ENCODE assay signal across 10 mouse cellular contexts in genomic region chr17:65370034-65370780, GRCm38 (mm10).
DNase-seq lines count a peak whose midpoint lies in the region; TF ChIP-seq lines count a peak whose summit lies in the region.
"Had no signal": no experiment of that assay in that cellular context is flagged by ENCODE, and none has a peak within 500 bp of the region (broad histone marks: within the 10 kb centered on the region; RNA-seq: fewer than 3 reads in every experiment).

No protein-coding gene starts in this region.

- peak; percentile 36 for DNase-seq in gastrocnemius, postnatal 10 days
- DNase-seq in gastrocnemius, postnatal 36 days = no peak
- peak; percentile 8 for DNase-seq in 416B (ENCODE audit: low read depth)
- peak; percentile 84 for DNase-seq in embryo, embryonic 10.5 days (ENCODE audit: low spot score)
- peak; percentile 74 for DNase-seq in kidney, postnatal 4 days
- no peak for DNase-seq in urinary bladder, adult 2 months (ENCODE audit: low spot score)
- DNase-seq in cerebellum, adult 11 months = no peak

- H3K27me3 ChIP-seq in myocyte (ENCODE audit: control insufficient read depth, insufficient read depth, insufficient read length) = no peaks in the 10 kb centered on the region
- H3K27me3 ChIP-seq: heart, embryonic 13.5 days; Patski had no signal

- H3K4me3 ChIP-seq in myocyte = no peak overlapping the region
- H3K4me3 ChIP-seq: heart, embryonic 13.5 days had no signal

- H3ac ChIP-seq in myocyte (ENCODE audit: control insufficient read depth, insufficient read length) = no peak overlapping the region

- intact Hi-C loops in gastrocnemius, postnatal 36 days (cut with DNase I) = no loop called here

- no peaks in the 10 kb centered on the region for H3K79me2 ChIP-seq in myocyte (ENCODE audit: control insufficient read depth, insufficient read depth)

- no peaks in the 10 kb centered on the region for H3K36me3 ChIP-seq in myocyte (ENCODE audit: control insufficient read depth, insufficient read depth)
- H3K36me3 ChIP-seq: heart, embryonic 13.5 days had no signal

- H3K4me2 ChIP-seq in myocyte (ENCODE audit: low read depth) = no peak overlapping the region
- H3K4me2 ChIP-seq: heart, embryonic 13.5 days had no signal

- no peak for TF ChIP-seq POLR2A in myocyte (IDR thresholded peaks at IDR 0.05; ENCODE audit: insufficient read length, low read depth)

TF ChIP-seq in myocyte, 11 proteins besides CTCF, POLR2A, EP300 and RAD21:
- no peak for TF ChIP-seq MAX (IDR thresholded peaks at IDR 0.05; ENCODE audit: low read depth)
- TF ChIP-seq MYOD1 (IDR thresholded peaks at IDR 0.05; ENCODE audit: control insufficient read depth in 1 of 3, insufficient read length in 2 of 3, low read depth in 2 of 3) = peak; percentile 25 to 57 (median 42)
- TF ChIP-seq TCF12 (IDR thresholded peaks at IDR 0.05; ENCODE audit: insufficient read depth, poor library complexity, severe bottlenecking) = no peak
- peak; percentile 93 for TF ChIP-seq REST (IDR thresholded peaks at IDR 0.05; ENCODE audit: insufficient read depth, insufficient read length)
- TF ChIP-seq MYOG (IDR thresholded peaks at IDR 0.05; ENCODE audit: control insufficient read depth in 1 of 3, insufficient read depth in 1 of 3, insufficient read length in 2 of 3, low read depth in 2 of 3) = peak in 2 of 3 experiments; percentile 30 to 57
- TF ChIP-seq E2F4 (IDR thresholded peaks at IDR 0.05; ENCODE audit: insufficient read depth) = no peak
- no peak for TF ChIP-seq POLR2AphosphoS2 (IDR thresholded peaks at IDR 0.05; ENCODE audit: insufficient read length, low read depth)

Comparison
In these comparisons a context has a peak if more than half of its experiments do, and no peak if none do; other contexts are left out.
1. DNase-seq: peak in gastrocnemius, postnatal 10 days (single experiment), 416B (single experiment), embryo, embryonic 10.5 days (single experiment) and kidney, postnatal 4 days (2 of 2); none in gastrocnemius, postnatal 36 days (0 of 2), urinary bladder, adult 2 months (single experiment) and cerebellum, adult 11 months (single experiment).